Mouse (Mus musculus) kidney, postnatal 0 days (tissue): ENCODE results near the gene Adgrg7. TPM values are rescaled to one million over a fixed set of nuclear protein-coding genes. Genes with fewer than 3 reads are reported as not detected.
A peak's percentile ranks its signal among the peaks of the same experiment; 100 is the strongest.

ENCODE experiments used
- ATAC-seq: fragments of 200-750 bp; cut with Nextera tagmentation; replicated peaks from 2 replicates; pipeline ENCODE4 v1.8.0; 2017; ENCODE audit warnings: low read depth, moderate number of reproducible peaks, moderate TSS enrichment, moderate library complexity; ENCODE audit not compliant: low FRiP score
- DNase-seq: peaks from one replicate; pipeline ENCODE4 v3.0.0-alpha.2; 2016; ENCODE audit warnings: low spot score
- H3K27ac ChIP-seq: fragments of 300-500 bp; sonication (generic); 2 replicates; pipeline ENCODE4 v1.5.1; 2014; ENCODE audit warnings: mild to moderate bottlenecking
- H3K27me3 ChIP-seq: fragments of 300-500 bp; sonication (generic); 2 replicates; pipeline ENCODE4 v1.6.1; 2014; ENCODE audit warnings: low read length, mixed read lengths; ENCODE audit not compliant: insufficient read depth
- H3K36me3 ChIP-seq: fragments of 300-500 bp; sonication (generic); 2 replicates; pipeline ENCODE4 v1.6.1; 2014; ENCODE audit warnings: low read length, mixed read lengths; ENCODE audit not compliant: insufficient read depth
- H3K4me1 ChIP-seq: fragments of 300-500 bp; sonication (generic); replicated peaks from 2 replicates; pipeline ENCODE4 v1.6.1; 2014; ENCODE audit warnings: antibody characterized with exemption, low read length, mixed read lengths; ENCODE audit not compliant: insufficient read depth
- H3K4me2 ChIP-seq: fragments of 300-500 bp; sonication (generic); 2 replicates; pipeline ENCODE4 v1.6.1; 2014; ENCODE audit warnings: mild to moderate bottlenecking, low read length, moderate library complexity, mixed read lengths
- H3K4me3 ChIP-seq: fragments of 300-500 bp; sonication (generic); replicated peaks from 2 replicates; pipeline ENCODE4 v1.5.1; 2014; ENCODE audit warnings: low read depth, low read length
- H3K9ac ChIP-seq: fragments of 300-500 bp; sonication (generic); 2 replicates; pipeline ENCODE4 v1.6.1; 2014; ENCODE audit warnings: low read depth, low read length
- H3K9me3 ChIP-seq: fragments of 300-500 bp; sonication (generic); replicated peaks from 2 replicates; pipeline ENCODE4 v1.6.1; 2016; ENCODE audit warnings: low read length, inconsistent platforms, mixed read lengths
- CTCF ChIP-seq: IDR thresholded peaks from 2 replicates; pipeline ENCODE4 v1.5.1; 2016; ENCODE audit warnings: antibody characterized with exemption, low read depth, mild to moderate bottlenecking, moderate library complexity
- WGBS: fragments of 180-500 bp; shearing (Covaris S2); extraction: QIAGEN DNeasy Blood & Tissue Kit; methylation state at CpG from one replicate; pipeline ENCODE4 v1.1.7; 2014; 5-methylcytosine and 5-hydroxymethylcytosine counted together
- polyA plus RNA-seq: library from polyadenylated mRNA; unstranded; fragments of >200 nt; fragmentation: Nextera tagmentation; extraction: Ambion mirVana; gene quantifications from 2 replicates; pipeline ENCODE4 v1.2.1, GENCODE M21; 2015

Gene Adgrg7
- polyA plus RNA-seq, 1 experiment from 2014 or later = not detected

- H3K27me3 ChIP-seq = no peaks in the 10 kb centered on the region
- WGBS = 47% methylated on average over 10 of the region's 10 CpGs
- no peak overlapping the region for H3K4me3 ChIP-seq
- 0 out of 2 replicates have a peak, but pooled peaks have one; percentile 40 for ATAC-seq
- DNase-seq = peak; percentile 80
- no peak overlapping the region for H3K4me2 ChIP-seq
- H3K4me1 ChIP-seq = no peaks in the 10 kb centered on the region
- TF ChIP-seq CTCF = peak; percentile 80
- H3K9me3 ChIP-seq = no peaks in the 10 kb centered on the region
- H3K9ac ChIP-seq = no peak overlapping the region
- H3K36me3 ChIP-seq = no peaks in the 10 kb centered on the region
- H3K27ac ChIP-seq = no peak overlapping the region
Observed at GRCm38 (mm10) chr16:56771163-56772105, 24.2 kb downstream of the Adgrg7 start.

GRCm38 (mm10) chr16:56729060-56729459 is 66.6 kb downstream of the Adgrg7 start:
- DNase-seq (no peak), ATAC-seq (no peak)
- Histone ChIP-seq H3K36me3 (no peaks in the 10 kb centered on the region), H3K27ac (no peak overlapping the region), H3K4me3 (no peak overlapping the region), H3K9ac (no peak overlapping the region), H3K27me3 (no peaks in the 10 kb centered on the region), H3K4me1 (no peaks in the 10 kb centered on the region), H3K9me3 (no peaks in the 10 kb centered on the region), H3K4me2 (no peak overlapping the region)
- 9% methylated on average over 1 of the region's 1 CpGs for WGBS
- no peak for TF ChIP-seq CTCF

- no peaks in the 10 kb centered on the region for H3K36me3 ChIP-seq
- H3K9me3 ChIP-seq = no peaks in the 10 kb centered on the region
- no peaks in the 10 kb centered on the region for H3K27me3 ChIP-seq
- ATAC-seq (no peak), DNase-seq (peak; percentile 25)
- WGBS = 73% methylated on average over 10 of the region's 10 CpGs
- no peak overlapping the region for H3K4me2 ChIP-seq
- H3K4me3 ChIP-seq = no peak overlapping the region
- TF ChIP-seq CTCF = no peak
- no peak overlapping the region; the same call in 1 of the 2 replicates for H3K27ac ChIP-seq
- H3K9ac ChIP-seq = no peak overlapping the region
- no peaks in the 10 kb centered on the region for H3K4me1 ChIP-seq
Observed at GRCm38 (mm10) chr16:56724927-56725326, 70.7 kb downstream of the Adgrg7 start.

GRCm38 (mm10) chr16:56722357-56722756 is 73.3 kb downstream of the Adgrg7 start:
- H3K9me3 ChIP-seq = no peaks in the 10 kb centered on the region
- H3K4me1 ChIP-seq = no peaks in the 10 kb centered on the region
- H3K4me3 ChIP-seq = no peak overlapping the region
- H3K27me3 ChIP-seq = no peaks in the 10 kb centered on the region
- H3K4me2 ChIP-seq = no peak overlapping the region
- H3K36me3 ChIP-seq = no peaks in the 10 kb centered on the region
- H3K9ac ChIP-seq = no peak overlapping the region
- H3K27ac ChIP-seq = no peak overlapping the region
- no peak for DNase-seq
- WGBS = 51% methylated on average over 4 of the region's 4 CpGs
- TF ChIP-seq CTCF = no peak
- ATAC-seq = no peak

GRCm38 (mm10) chr16:56719031-56719430 is 76.6 kb downstream of the Adgrg7 start:
- Histone ChIP-seq H3K9me3 (no peaks in the 10 kb centered on the region), H3K4me1 (peaks cover 7% of the 10 kb centered on the region; the same call in 1 of the 2 replicates), H3K27ac (no peak overlapping the region), H3K4me3 (no peak overlapping the region), H3K36me3 (no peaks in the 10 kb centered on the region), H3K27me3 (no peaks in the 10 kb centered on the region), H3K9ac (no peak overlapping the region), H3K4me2 (no peak overlapping the region)
- ATAC-seq (no peak), DNase-seq (no peak)
- TF ChIP-seq CTCF = no peak

- Histone ChIP-seq H3K27me3 (no peaks in the 10 kb centered on the region), H3K27ac (peak within 1 kb of the TSS; percentile 97), H3K9me3 (no peaks in the 10 kb centered on the region), H3K36me3 (no peaks in the 10 kb centered on the region), H3K9ac (peak within 1 kb of the TSS; percentile 89), H3K4me1 (peaks cover 7% of the 10 kb centered on the region; the same call in 1 of the 2 replicates), H3K4me3 (peak within 1 kb of the TSS; percentile 85), H3K4me2 (peak within 1 kb of the TSS; percentile 83)
- WGBS = under 1% methylated on average over 62 of the region's 62 CpGs
- peak; percentile 100 for DNase-seq
- TF ChIP-seq CTCF = no peak
- peak; percentile 98 for ATAC-seq
Observed at GRCm38 (mm10) chr16:56717224-56718200, 78.1 kb downstream of the Adgrg7 start, which contains the start of gene Tfg. Tfg (minus strand) TSS chr16:56717450.
